Mouse (Mus musculus) embryonic fibroblast, embryonic 13.5 days (primary cell): ENCODE results near the gene Mat1a.

Source experiments
- CTCF ChIP-seq: IDR thresholded peaks from 2 replicates; pipeline ENCODE4 v1.5.1; 2011; ENCODE audit warnings: mild to moderate bottlenecking, control low read depth, low read length, moderate library complexity, borderline replicate concordance; ENCODE audit not compliant: insufficient read depth
- POLR2A ChIP-seq: IDR thresholded peaks from 2 replicates; pipeline ENCODE4 v1.6.1; 2011; ENCODE audit warnings: low read depth, mild to moderate bottlenecking, control low read depth, low read length, moderate library complexity

GRCm38 (mm10) chr14:41146922-41147321 lies 42.1 kb downstream of the Mat1a start:
- TF ChIP-seq CTCF (no peak), POLR2A (no peak)
